Mouse (Mus musculus): Measurements from ENCODE around the gene Pcsk5. TPM values are rescaled to one million over a fixed set of nuclear protein-coding genes. Genes with fewer than 3 reads are reported as not detected.

Pcsk5 gene
- polyA plus RNA-seq, 1 experiment from 2014 or later = 7.7 TPM

DNA sequence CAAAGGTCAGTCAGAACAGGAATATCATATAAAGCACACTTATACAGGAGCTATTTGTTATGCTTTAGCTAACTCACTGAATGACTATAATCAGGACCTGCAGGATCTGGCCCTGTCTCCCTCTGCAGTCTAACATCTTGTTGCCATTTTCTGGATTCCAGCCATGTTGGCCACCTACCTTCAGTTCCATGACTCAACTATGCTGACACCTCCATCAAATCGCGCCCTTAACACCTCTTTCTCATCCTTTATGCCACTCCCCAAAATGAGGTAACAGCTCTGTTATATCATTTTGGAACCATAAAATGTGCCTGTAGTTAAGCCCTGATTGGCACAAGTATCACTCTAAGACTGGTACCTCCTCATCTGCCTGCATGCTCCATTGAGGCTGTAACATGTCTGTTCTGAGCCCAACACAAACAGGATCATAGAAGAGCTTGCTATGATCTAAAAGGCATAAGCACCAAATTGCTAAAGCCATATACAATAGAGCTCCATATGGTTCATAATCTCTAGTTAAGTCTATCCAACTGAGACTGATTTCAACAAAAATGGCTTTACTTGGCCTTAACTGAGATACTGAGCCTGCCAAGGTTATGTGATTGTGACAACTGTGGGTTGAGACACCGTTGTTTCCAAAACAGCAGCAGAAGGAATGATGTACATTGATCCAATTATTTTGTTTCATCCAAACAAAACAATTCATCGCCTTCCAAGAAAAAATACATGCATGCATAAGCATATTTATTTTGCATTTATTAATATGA, 37.8 kb downstream of the Pcsk5 start:
- 83% methylated on average over 4 of the region's 4 CpGs for WGBS
- Histone ChIP-seq H3K4me3 (no peak overlapping the region), H3K27ac (replicated peaks) (no peak overlapping the region), H3K4me1 (0 out of 2 replicates have a peak, but pooled peaks cover 6% of the 10 kb centered on the region), H3K9me3 (no peaks in the 10 kb centered on the region), H3K27me3 (no peaks in the 10 kb centered on the region), H3K9ac (replicated peaks) (no peak overlapping the region), H3K4me2 (replicated peaks) (no peak overlapping the region), H3K36me3 (no peaks in the 10 kb centered on the region)
- peak; percentile 32; the same call in 1 of the 2 replicates for ATAC-seq (replicated peaks)

- ATAC-seq (replicated peaks) = no peak
- H3K9me3 ChIP-seq = no peaks in the 10 kb centered on the region
- H3K27ac ChIP-seq (replicated peaks) = no peak overlapping the region
- H3K4me1 ChIP-seq = no peaks in the 10 kb centered on the region
- no peak overlapping the region for H3K4me2 ChIP-seq (replicated peaks)
- H3K9ac ChIP-seq (replicated peaks) = no peak overlapping the region
- WGBS = 83% methylated on average over 4 of the region's 4 CpGs
- no peak overlapping the region for H3K4me3 ChIP-seq
- no peaks in the 10 kb centered on the region for H3K36me3 ChIP-seq
- H3K27me3 ChIP-seq = no peaks in the 10 kb centered on the region
Observed at GRCm38 (mm10) chr19:17793457-17793856, 44.0 kb downstream of the Pcsk5 start.

DNA sequence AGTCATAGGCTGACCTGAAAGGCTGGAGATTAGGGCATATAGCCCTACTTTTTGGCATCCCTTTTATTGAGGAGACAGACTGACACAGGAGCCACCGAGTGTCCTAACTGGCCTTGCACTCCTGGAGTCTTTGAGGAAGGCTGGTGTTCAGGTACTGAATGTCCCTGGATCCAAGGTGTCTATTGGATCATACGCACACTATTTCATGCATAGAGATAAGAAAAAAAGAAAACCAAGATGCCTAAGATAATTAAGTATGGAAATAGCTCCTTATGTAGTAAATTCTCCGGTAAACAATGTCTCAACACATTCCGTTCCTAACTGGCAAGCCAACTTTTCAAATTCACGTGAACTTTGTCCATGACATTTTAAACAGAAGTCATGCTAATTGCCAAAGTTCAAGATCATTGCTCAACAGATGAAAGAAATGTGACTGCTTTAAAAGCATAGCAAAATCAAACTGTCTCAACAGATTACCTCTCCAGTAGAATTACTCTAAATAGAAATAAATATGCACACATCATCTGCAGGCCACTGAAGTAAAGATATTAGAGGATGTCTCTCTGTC, 45.9 kb downstream of the Pcsk5 start:
- WGBS = 92% methylated on average over 5 of the region's 5 CpGs
- Histone ChIP-seq H3K27me3 (no peaks in the 10 kb centered on the region), H3K27ac (replicated peaks) (no peak overlapping the region), H3K4me3 (no peak overlapping the region), H3K9ac (replicated peaks) (no peak overlapping the region), H3K36me3 (no peaks in the 10 kb centered on the region), H3K9me3 (no peaks in the 10 kb centered on the region), H3K4me2 (replicated peaks) (no peak overlapping the region), H3K4me1 (no peaks in the 10 kb centered on the region)
- no peak for ATAC-seq (replicated peaks)

- Histone ChIP-seq H3K27ac (replicated peaks) (no peak overlapping the region), H3K36me3 (no peaks in the 10 kb centered on the region), H3K27me3 (no peaks in the 10 kb centered on the region), H3K9me3 (no peaks in the 10 kb centered on the region), H3K4me1 (no peaks in the 10 kb centered on the region), H3K9ac (replicated peaks) (no peak overlapping the region), H3K4me2 (replicated peaks) (no peak overlapping the region), H3K4me3 (no peak overlapping the region)
- no peak; the same call in 1 of the 2 replicates for ATAC-seq (replicated peaks)
- 87% methylated on average over 10 of the region's 10 CpGs for WGBS
Observed at GRCm38 (mm10) chr19:17788617-17789317, 48.7 kb downstream of the Pcsk5 start.

- Histone ChIP-seq H3K9ac (replicated peaks) (no peak overlapping the region), H3K4me3 (no peak overlapping the region), H3K27ac (replicated peaks) (no peak overlapping the region), H3K27me3 (no peaks in the 10 kb centered on the region), H3K4me1 (no peaks in the 10 kb centered on the region), H3K4me2 (replicated peaks) (no peak overlapping the region), H3K36me3 (no peaks in the 10 kb centered on the region), H3K9me3 (no peaks in the 10 kb centered on the region)
- no peak for ATAC-seq (replicated peaks)
- WGBS = 88% methylated on average over 3 of the region's 3 CpGs
Observed at GRCm38 (mm10) chr19:17786744-17787143, 50.7 kb downstream of the Pcsk5 start.

DNA sequence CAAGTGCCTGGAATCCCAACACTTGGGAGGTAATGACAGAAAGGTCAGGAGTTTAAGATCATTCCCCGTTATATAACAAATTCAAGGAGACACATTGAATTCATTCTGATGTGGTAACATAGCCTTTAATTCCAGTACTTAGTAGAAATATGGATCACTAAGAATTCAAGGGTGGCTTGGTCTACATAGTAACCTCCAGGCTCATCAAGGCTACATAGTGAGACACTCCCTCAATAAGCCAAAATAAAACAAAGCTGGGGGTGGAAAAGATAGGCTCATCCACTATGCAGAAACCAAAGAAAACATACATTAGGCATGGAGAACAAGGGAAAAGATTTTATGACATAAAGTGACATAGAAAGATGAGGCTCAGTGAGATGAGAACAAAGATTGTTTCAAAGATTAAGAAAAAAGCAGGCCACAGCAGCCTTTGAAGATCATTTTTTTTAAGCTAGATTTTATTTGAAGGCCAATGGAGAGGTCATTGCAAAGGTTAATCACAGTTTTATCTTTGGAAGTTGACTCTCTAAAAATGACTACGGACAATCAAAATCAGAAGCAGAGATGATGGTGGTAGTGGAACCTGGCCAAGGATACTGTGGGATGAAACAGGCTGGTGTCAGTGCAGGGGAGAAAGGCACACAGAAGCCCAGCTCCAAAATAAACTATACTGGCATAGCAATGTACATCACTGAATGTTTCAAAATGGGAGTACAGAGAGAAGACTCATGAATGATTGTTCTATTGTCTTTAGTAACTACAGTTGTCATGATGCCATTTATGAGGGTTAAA, 52.8 kb downstream of the Pcsk5 start:
- no peak overlapping the region for H3K4me3 ChIP-seq
- no peak for ATAC-seq (replicated peaks)
- H3K4me1 ChIP-seq = no peaks in the 10 kb centered on the region
- H3K9ac ChIP-seq (replicated peaks) = no peak overlapping the region
- no peaks in the 10 kb centered on the region for H3K36me3 ChIP-seq
- no peak overlapping the region for H3K4me2 ChIP-seq (replicated peaks)
- no peaks in the 10 kb centered on the region for H3K27me3 ChIP-seq
- no peak overlapping the region for H3K27ac ChIP-seq (replicated peaks)
- 87% methylated on average over 2 of the region's 2 CpGs for WGBS
- no peaks in the 10 kb centered on the region for H3K9me3 ChIP-seq

- no peaks in the 10 kb centered on the region for H3K4me1 ChIP-seq
- H3K27me3 ChIP-seq = no peaks in the 10 kb centered on the region
- ATAC-seq (replicated peaks) = no peak
- H3K36me3 ChIP-seq = no peaks in the 10 kb centered on the region
- no peak overlapping the region for H3K9ac ChIP-seq (replicated peaks)
- no peak overlapping the region for H3K4me3 ChIP-seq
- H3K27ac ChIP-seq (replicated peaks) = no peak overlapping the region
- no peak overlapping the region for H3K4me2 ChIP-seq (replicated peaks)
- H3K9me3 ChIP-seq = no peaks in the 10 kb centered on the region
- 88% methylated on average over 2 of the region's 2 CpGs for WGBS
Observed at GRCm38 (mm10) chr19:17783231-17783630, 54.2 kb downstream of the Pcsk5 start.

- no peak overlapping the region for H3K4me2 ChIP-seq (replicated peaks)
- H3K9ac ChIP-seq (replicated peaks) = no peak overlapping the region
- no peaks in the 10 kb centered on the region for H3K9me3 ChIP-seq
- WGBS = 85% methylated on average over 4 of the region's 4 CpGs
- no peaks in the 10 kb centered on the region for H3K27me3 ChIP-seq
- H3K27ac ChIP-seq (replicated peaks) = no peak overlapping the region
- H3K4me1 ChIP-seq = no peaks in the 10 kb centered on the region
- H3K4me3 ChIP-seq = no peak overlapping the region
- ATAC-seq (replicated peaks) = no peak
- no peaks in the 10 kb centered on the region for H3K36me3 ChIP-seq
Observed at GRCm38 (mm10) chr19:17781323-17781722, 56.1 kb downstream of the Pcsk5 start.

DNA sequence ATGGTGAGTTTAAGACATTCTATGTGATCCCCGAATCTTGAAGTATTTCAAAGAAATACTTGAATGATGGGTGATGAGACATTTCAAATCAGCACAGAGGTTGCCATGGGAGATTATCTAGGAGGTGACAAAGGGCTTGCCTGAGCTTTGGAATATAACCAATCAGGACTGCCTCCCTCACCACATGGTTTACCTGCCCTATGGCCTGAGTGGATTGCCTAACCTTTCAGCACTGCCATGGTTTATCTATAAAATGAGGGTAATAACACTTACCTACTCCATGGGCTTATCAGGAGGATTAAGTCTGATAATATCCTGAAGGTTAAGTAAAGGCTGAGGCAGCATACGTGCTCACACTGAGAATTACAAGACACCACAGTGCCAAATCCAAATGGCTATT, 61.5 kb downstream of the Pcsk5 start:
- Histone ChIP-seq H3K4me2 (replicated peaks) (no peak overlapping the region), H3K4me3 (no peak overlapping the region), H3K9me3 (no peaks in the 10 kb centered on the region), H3K36me3 (no peaks in the 10 kb centered on the region), H3K27ac (replicated peaks) (no peak overlapping the region), H3K4me1 (no peaks in the 10 kb centered on the region), H3K9ac (replicated peaks) (no peak overlapping the region), H3K27me3 (no peaks in the 10 kb centered on the region)
- 76% methylated on average over 2 of the region's 2 CpGs for WGBS
- no peak for ATAC-seq (replicated peaks)

GRCm38 (mm10) chr19:17775097-17775496, 62.3 kb downstream of the Pcsk5 start:
- Histone ChIP-seq H3K9ac (replicated peaks) (no peak overlapping the region), H3K9me3 (no peaks in the 10 kb centered on the region), H3K4me1 (no peaks in the 10 kb centered on the region), H3K36me3 (no peaks in the 10 kb centered on the region), H3K4me3 (no peak overlapping the region), H3K27me3 (no peaks in the 10 kb centered on the region), H3K27ac (replicated peaks) (no peak overlapping the region), H3K4me2 (replicated peaks) (no peak overlapping the region)
- 84% methylated on average over 2 of the region's 2 CpGs for WGBS
- no peak for ATAC-seq (replicated peaks)

DNA sequence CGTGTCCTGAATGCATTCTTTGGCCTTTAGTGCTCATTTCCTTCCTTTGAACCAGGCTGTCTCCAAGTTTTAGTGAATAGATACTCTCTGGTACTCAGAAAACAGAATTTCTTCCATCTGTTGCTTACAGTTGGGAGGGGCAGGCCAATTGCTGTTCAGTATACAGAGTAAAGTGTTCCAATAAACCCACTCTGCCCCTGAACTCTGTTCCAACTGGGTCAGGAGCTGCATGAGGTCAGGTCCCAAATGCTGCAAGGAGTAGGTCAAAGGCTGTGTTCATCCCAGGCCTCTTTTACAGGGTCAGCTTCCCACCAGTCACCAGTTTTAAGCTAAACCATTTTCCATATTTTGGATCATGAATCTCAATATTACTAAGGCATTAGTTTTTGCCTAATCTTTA, 63.4 kb downstream of the Pcsk5 start:
- Histone ChIP-seq H3K4me2 (replicated peaks) (no peak overlapping the region), H3K4me3 (no peak overlapping the region), H3K27ac (replicated peaks) (no peak overlapping the region), H3K9ac (replicated peaks) (no peak overlapping the region), H3K27me3 (no peaks in the 10 kb centered on the region), H3K36me3 (no peaks in the 10 kb centered on the region), H3K9me3 (no peaks in the 10 kb centered on the region), H3K4me1 (no peaks in the 10 kb centered on the region)
- WGBS = 61% methylated on average over 1 of the region's 1 CpGs
- ATAC-seq (replicated peaks) = no peak
